Mouse (Mus musculus) spleen, embryonic (tissue): ENCODE measurements around the gene Cdc42se1.

Experiments used
- CTCF ChIA-PET: fragments of 350-600 bp; sonication (Branson Sonifier 250); formaldehyde crosslinking; loops from one replicate; lab custom pipeline; 2022; lab: Charles Lee

The Cdc42se1 gene

GRCm38 (mm10) chr3:95246465-95247231 is 18.1 kb downstream of the Cdc42se1 start:
- CTCF ChIA-PET: no interaction called here

- CTCF ChIA-PET: no interaction called here
These were observed 19.3 kb downstream of the Cdc42se1 start for GRCm38 (mm10) chr3:95247660-95248336.

DNA sequence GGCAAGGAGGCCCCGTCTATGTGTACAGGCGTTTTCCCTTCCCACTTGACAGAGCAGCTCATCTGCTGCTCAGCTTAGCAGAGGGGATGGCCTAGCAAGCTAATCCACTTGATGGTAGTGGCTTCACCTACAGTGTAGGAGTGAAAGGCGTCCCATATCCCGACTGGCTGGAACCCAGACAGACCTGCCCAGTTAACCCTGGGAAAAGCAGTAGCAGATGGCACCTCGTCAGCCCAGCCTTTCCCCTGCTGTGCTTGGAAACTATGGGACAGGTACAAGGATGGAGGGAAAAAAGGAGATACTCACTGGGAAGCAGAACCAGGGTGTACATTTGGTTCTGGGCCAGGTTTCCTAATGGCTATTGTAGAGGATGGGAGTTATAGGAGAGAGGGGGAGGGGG is 21.8 kb downstream of the Cdc42se1 start:
- CTCF ChIA-PET: no interaction called here

- CTCF ChIA-PET: interaction anchor here (1.3 kb wide), 1 partner anchor 15 kb away, joined by 3 read pairs; no protein-coding TSS in a partner anchor
These were observed 22.4 kb downstream of the Cdc42se1 start, which contains the start of gene Bnipl for GRCm38 (mm10) chr3:95250783-95251424. Gene Bnipl, minus strand, starts transcription at chr3:95251193.

DNA sequence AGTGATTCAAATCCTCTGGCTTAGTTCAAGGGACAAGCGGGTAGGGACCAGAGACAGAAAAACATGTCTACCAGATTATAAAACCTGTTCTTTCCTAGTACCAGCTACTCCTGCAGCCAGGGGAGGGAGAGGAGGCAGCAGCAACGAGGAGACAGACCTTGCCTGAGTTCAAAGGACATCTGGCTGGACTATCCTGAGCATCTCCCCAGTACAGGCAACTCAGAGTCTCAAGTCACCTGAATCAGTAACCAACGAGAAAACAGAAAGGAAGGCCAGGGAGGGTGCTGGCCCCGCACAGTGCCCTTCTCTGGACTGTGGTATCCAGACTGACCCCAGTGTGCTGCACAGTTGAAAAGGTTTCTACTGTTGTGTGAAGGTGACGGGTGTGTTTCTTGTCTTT is 28.4 kb downstream of the Cdc42se1 start:
- CTCF ChIA-PET: no interaction called here

GRCm38 (mm10) chr3:95261975-95262374 is 33.4 kb downstream of the Cdc42se1 start:
- CTCF ChIA-PET: interaction anchor here (0.5 kb wide), 1 partner anchor 49 kb away, joined by 10 read pairs; no protein-coding TSS in a partner anchor

DNA sequence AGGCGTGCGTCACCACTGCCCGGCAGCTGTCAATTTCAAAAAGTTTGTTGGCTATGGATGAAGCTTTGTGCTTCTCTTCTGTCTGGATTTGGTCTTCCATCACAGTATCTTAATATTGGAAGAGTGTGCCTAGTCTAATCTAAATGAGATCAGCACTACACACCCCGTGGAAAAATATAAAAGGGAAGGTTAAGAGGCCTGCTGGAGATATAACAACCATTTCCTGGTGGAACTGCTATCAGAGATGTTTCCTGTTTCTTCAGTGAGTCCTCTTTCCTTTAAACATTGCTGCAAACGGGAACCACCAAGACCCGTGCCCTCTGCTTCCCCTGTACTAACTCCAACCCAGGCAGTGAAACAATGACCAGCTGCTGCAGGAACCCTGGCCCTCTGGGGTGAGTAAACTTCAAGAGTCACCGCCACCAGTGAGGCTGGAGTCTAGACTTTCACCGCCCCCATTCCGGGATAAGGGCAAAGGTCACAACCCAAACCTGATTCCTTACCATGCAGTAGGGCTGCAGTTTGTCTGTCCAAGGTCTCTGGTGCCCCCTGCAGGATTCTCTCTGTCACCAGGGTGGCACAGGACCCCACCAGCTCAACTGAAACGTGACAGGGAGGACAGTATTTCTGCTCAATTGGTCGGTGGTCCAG is 34.7 kb downstream of the Cdc42se1 start:
- CTCF ChIA-PET: interaction anchor here (0.5 to 0.9 kb wide), 3 partner anchors 49 to 714 kb away, joined by 3 to 5 read pairs (median 3); no protein-coding TSS in a partner anchor

- CTCF ChIA-PET: no interaction called here
These were observed 36.2 kb downstream of the Cdc42se1 start for GRCm38 (mm10) chr3:95264724-95265123.

DNA sequence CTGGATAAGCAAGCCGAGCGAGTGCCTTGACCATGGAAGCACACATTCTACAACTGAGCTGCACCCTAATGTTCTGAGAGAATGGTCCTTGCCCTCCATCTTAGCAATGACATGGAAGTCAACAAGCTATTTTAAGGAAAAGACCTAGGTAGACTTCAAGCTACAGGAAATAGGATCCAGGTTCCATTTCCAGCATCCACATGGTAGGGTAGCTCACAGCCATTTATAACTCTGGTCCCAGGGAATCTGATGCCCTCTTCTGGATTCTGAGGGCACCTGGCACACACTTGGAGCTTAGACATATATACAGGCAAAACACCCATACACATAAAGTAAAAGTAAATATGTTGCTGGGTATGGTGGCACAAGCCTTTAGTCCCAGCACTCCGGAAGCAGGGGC is 37.5 kb downstream of the Cdc42se1 start:
- CTCF ChIA-PET: no interaction called here

DNA sequence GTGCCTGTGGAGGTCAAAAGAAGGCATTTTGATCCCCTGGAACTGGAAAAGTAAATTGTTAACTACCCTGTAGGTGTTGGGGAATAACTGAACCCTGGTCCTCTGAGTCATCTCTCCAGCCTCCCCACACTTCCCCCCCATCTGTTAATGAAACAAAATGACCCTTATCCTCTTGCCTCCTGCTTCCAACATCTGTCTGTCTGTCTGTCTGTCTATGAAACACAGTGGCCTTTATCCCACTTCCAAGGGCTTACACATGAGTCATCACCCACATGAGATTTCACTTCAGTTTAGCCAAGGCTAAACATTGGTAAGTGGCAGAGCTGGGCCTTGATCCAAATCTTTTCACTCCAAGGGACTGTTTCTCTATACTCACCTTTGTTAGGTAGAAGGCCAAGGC is 39.3 kb downstream of the Cdc42se1 start:
- CTCF ChIA-PET: no interaction called here

DNA sequence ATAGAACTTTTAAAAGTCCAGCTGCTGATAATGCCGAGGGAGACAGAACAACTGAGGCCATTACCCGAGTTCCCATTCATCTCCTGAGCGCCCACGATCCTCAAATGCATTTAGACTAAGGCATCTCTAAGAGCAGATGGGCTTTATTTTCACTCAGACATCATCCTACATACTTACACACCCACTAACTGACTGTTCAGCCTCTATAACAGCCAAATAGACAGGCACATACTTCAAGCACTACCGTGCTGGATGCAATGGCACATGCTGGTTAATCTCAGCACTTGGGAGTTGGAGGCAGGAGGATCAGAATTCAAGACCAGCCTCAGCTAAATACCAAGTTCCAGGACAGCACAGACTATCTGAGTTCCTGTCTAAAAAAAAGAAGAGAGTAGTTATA is 41.3 kb downstream of the Cdc42se1 start:
- CTCF ChIA-PET: no interaction called here

DNA sequence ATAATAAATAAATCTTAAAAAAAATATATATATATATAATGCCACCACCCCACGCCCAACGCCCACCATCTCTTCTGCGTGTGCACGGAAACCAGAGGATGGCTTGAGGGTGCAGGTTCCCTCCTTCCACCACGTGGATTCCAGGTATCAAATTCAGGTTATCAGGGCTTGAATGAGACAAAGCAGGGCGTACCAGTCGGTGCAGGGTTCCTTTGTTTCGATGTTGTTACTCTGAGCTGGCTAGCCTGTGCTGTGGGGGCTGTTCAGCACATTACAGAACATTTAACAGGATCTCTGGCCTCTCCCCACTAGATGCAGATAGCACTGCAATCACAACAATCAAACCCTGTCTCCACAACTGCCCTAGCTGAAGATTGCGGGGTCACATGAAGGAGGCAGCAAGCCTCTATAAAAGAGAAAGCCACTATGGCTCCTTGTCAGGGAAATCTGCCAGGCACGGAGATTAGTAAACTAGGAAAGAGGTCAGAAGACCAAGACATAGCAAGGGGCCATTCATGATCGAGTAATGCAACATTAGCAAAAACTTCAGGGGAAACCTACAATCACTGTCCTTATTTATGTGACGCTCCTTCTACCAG is 42.3 kb downstream of the Cdc42se1 start:
- CTCF ChIA-PET: no interaction called here

DNA sequence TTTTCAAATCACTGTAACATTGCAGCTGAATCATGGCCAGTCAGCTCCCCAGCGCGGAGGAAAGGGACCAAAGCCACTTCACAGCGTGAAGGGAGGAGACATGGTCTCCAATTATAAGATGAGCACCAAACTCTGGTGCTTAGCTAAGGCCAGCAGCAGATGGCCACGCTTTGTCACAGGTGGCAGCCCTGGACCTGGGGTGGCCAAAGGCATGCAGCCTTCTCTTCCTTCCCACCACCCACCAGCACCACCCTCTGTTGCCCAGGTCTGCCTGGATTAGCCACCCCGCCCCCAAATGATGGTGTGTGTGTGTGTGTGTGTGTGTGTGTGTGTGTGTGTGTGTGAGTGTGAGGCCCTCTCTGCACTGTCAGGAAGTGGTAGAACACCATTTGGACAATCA is 44.9 kb downstream of the Cdc42se1 start:
- CTCF ChIA-PET: no interaction called here

- CTCF ChIA-PET: no interaction called here
These were observed 45.9 kb downstream of the Cdc42se1 start for GRCm38 (mm10) chr3:95274453-95274852.

DNA sequence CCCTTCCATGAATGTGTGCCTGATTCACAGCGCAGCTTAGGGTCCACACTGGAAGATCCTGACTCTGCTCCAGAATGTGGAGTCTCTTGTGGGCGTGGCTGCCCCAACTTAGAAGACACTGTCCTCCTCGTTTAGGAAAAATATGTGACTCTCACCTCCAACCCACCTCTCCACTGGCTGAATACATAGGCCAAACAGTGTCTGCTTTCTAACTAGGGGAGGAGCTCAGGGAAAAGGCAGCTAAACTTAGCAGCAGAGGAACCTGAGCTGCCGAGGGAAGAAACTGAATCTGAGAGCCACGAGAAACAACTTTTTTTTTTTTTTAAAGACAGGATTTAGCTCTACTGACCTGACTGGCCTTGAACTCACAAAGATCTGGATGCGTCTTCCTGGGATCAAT is 46.6 kb downstream of the Cdc42se1 start:
- CTCF ChIA-PET: interaction anchor here (0.7 kb wide), 1 partner anchor 115 kb away, joined by 3 read pairs; no protein-coding TSS in a partner anchor

- CTCF ChIA-PET: no interaction called here
These were observed 47.9 kb downstream of the Cdc42se1 start for GRCm38 (mm10) chr3:95276428-95276934.

- CTCF ChIA-PET: no interaction called here
These were observed 48.6 kb downstream of the Cdc42se1 start for GRCm38 (mm10) chr3:95277149-95277551.

DNA sequence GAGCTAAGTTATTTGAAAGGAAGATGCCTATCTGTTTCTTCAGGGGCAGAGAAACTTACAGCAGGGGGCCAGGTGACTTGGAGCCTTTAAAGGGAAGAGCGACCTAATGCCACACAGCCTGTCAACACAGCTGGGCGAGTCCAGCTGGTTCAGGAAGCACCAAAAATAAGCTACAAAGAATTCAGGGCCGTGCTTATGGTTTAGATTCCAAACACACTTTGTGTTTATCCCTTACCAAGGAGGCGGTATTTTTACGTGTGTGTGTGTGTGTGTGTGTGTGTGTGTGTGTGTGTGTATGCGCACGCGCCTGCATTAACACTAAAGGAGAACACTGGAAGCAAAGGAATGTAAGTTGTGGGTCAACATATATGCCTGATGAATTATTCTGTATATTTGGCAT is 52.2 kb downstream of the Cdc42se1 start:
- CTCF ChIA-PET: no interaction called here

DNA sequence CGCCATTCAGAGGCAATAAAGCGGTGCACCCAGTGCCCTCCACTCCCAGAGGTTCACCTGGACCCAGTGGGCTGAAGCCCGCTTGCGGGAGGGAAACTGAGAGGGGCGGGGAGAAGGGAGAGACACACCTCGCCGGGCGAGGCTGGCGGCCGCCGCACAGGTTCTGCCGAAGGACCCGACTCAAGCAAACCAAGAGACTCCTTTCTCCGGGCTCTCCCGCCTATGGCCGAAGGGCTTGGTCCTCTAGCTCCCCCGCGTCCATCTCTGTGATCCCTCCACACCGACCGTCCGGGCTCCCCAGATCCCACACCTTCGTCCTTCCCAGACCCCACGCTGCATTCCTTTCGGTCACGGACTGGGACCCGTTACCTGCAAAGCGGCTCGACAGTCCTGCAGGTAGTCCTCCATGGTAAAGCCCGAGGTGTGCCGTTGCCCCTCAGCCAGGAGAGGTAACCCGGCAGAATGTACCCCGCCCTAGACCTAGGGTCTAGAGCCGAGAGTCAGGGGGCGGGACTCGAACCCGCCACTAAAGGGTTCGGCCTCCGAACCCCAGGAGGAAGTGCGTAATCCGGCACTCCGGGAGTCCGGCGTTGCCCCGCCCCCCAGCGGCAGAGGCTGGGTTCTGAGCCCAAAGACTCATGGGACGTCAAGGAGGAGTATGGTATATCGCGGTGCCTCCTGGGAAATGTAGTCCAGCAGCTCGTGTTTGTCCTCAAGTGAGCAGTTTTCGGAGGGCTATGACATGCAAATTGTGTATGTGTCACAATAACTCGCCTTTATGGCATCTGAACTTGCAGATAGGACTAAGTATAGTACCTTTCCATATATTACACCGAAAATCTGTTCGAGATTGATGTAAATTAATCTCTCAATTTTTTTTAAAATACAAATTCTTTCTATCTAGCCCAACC is 52.9 kb downstream of the Cdc42se1 start, which contains the start of the genes Mindy1 and Prune1:
Gene Mindy1 (plus strand): TSS at position 130 of the 911 bp plus-strand sequence.
Gene Prune1 (minus strand): TSS at position 861 of the 911 bp plus-strand sequence.
- CTCF ChIA-PET: no interaction called here

DNA sequence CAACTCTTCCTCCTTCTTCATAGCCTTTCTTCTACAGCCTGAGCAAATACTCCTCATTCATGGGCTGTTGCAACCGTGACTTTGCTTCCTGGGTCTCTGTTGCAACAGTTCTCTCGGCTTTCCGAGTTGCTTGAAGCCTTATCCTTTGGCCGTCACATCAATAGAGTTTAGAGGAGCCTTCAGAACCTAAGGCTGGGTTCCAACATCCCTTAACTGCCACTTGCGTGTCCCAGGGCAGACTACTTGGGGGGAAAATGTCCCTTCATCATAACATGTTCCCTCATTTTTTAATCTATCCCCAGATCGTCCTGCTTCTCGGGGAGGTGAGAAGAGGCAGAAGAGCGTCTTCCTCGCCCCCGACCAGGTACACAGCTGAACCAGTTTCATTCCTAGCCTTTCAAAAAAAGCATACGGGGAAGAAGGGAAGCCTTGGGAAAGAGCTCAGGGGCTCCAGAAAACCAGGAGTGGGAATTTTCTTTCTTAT is 53.9 kb downstream of the Cdc42se1 start:
- CTCF ChIA-PET: no interaction called here
